Mouse (Mus musculus) heart, adult 10 weeks (tissue): Measurements from ENCODE around the gene Hmx3. TPM values are rescaled to one million over a fixed set of nuclear protein-coding genes. Genes with fewer than 3 reads are reported as not detected.

ENCODE experiments used
- polyA plus RNA-seq: library from polyadenylated mRNA; stranded (reverse); fragments of 350-450 nt; fragmentation: Illumina TruSeq; extraction: RNeasy Lipid Tissue Mini Kit (QIAGEN cat#74804); gene quantifications from one replicate; pipeline ENCODE4 v1.2.3, GENCODE M21; 2014; ENCODE audit warnings: low read depth, low replicate concordance

Hmx3 gene
- polyA plus RNA-seq = not detected

GRCm38 (mm10) chr7:131542115-131542871 lies at the start of gene Hmx3:
TSS of gene Hmx3 (plus strand) at chr7:131542867.

GRCm38 (mm10) chr7:131548473-131548872 lies 5.8 kb downstream of the Hmx3 start, which contains the start of gene Hmx2:
TSS of gene Hmx2 (plus strand) at chr7:131548773.

DNA sequence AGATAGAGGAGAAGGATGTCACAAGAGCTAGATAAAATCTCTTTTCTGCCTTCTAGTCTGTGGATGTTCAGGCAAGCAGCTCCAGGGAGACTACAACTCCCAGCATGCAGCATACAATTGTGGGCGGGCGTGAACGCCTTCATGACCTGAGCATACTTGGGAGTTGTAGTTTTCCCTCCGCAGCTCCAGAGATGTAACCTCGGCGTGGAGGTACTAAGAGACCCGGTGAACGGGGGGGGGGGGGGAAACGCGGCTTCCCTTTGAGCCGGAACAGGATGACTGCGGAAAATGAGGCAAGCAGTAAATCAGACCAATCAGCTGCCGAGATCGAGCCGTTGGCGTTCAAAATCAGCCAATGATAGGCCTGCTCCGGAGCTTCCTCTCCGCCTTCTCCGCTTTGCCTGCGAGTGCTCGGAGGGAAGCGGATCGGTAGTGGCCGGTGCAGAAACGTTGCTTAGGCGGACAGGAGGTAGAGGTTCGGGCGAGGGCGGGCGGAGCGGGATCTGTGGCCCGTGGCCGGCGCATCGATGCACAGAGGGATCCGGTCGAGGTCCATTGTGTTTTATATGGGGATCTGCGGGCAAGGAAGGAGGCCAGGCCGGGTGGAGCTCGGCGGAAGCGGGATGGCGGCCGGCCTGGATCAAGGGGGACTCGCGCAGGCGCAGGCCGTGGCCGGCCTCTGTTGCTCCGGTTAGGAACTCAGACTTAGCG lies 17.5 kb downstream of the Hmx3 start, which contains the start of gene Bub3:
Bub3 (plus strand) TSS at position 237 of the 711 bp plus-strand sequence.

Other genes with a start within 250 kb of the Hmx3 start
- 0.45 TPM for gene Cuzd1, start 220.6 kb upstream of the Hmx3 start, polyA plus RNA-seq
- not detected for gene Fam24b, start 213.4 kb upstream of the Hmx3 start, polyA plus RNA-seq
- gene Fam24a, start 209.0 kb upstream of the Hmx3 start, polyA plus RNA-seq = not detected
- 9.1 TPM for gene 2310057M21Rik, start 180.1 kb upstream of the Hmx3 start, polyA plus RNA-seq
- gene Pstk, start 171.7 kb upstream of the Hmx3 start, polyA plus RNA-seq = 67.3 TPM
- 16.9 TPM for gene Ikzf5, start 132.3 kb upstream of the Hmx3 start, polyA plus RNA-seq
- gene Acadsb, start 132.3 kb upstream of the Hmx3 start, polyA plus RNA-seq = 211 TPM
- gene Hmx2, start 5.9 kb downstream of the Hmx3 start, polyA plus RNA-seq = not detected
- 27.0 TPM for gene Bub3, start 17.4 kb downstream of the Hmx3 start, polyA plus RNA-seq